Mouse (Mus musculus): Measurements from ENCODE around the gene Lsm11. TPM values are rescaled to one million over a fixed set of nuclear protein-coding genes. Genes with fewer than 3 reads are reported as not detected.

The Lsm11 gene
- polyA plus RNA-seq, 1 experiment from 2014 or later: 11.0 TPM

Other genes with a start within 250 kb of the Lsm11 start
- gene Clint1, start 92.9 kb downstream of the Lsm11 start, polyA plus RNA-seq (2014; fragmentation: Nextera tagmentation; extraction: Ambion mirVana): 64.0 and 67.2 TPM in 2 replicates
- 14.1 and 16.0 TPM in 2 replicates for gene Thg1l, start 10.6 kb upstream of the Lsm11 start, polyA plus RNA-seq (2014; fragmentation: Nextera tagmentation; extraction: Ambion mirVana)
- gene Sox30, start 35.4 kb upstream of the Lsm11 start, polyA plus RNA-seq (2014; fragmentation: Nextera tagmentation; extraction: Ambion mirVana): 0.17 and 0.37 TPM in 2 replicates
- gene Gm12166, start 107.4 kb upstream of the Lsm11 start, polyA plus RNA-seq (2014; fragmentation: Nextera tagmentation; extraction: Ambion mirVana): 1.9 and 3.4 TPM in 2 replicates
- 7.9 and 8.3 TPM in 2 replicates for gene Adam19, start 111.1 kb upstream of the Lsm11 start, polyA plus RNA-seq (2014; fragmentation: Nextera tagmentation; extraction: Ambion mirVana)
- 1.4 and 1.6 TPM in 2 replicates for gene Nipal4, start 221.6 kb upstream of the Lsm11 start, polyA plus RNA-seq (2014; fragmentation: Nextera tagmentation; extraction: Ambion mirVana)

All from forebrain, embryonic 11.5 days (tissue).